Mouse (Mus musculus) thymus, adult 2 months (tissue): ENCODE data around the gene Cerk.

Experiments
- CTCF ChIP-seq: fragments of 200-500 bp; IDR thresholded peaks from 2 replicates; pipeline ENCODE4 v1.5.1; 2012; ENCODE audit warnings: mild to moderate bottlenecking, control low read depth, low read length, moderate library complexity, borderline replicate concordance; ENCODE audit not compliant: control insufficient read depth, poor library complexity, insufficient read depth; ENCODE audit errors: extremely low read depth
- POLR2A ChIP-seq: fragments of 200-500 bp; IDR thresholded peaks from 2 replicates; pipeline ENCODE4 v1.6.1; 2012; ENCODE audit warnings: mild to moderate bottlenecking, low read length, control low read depth, moderate library complexity; ENCODE audit not compliant: control insufficient read depth, poor library complexity, insufficient read depth; ENCODE audit errors: extremely low read depth

GRCm38 (mm10) chr15:86185689-86186569 is at the start of gene Cerk:
- TF ChIP-seq POLR2A, result peak; percentile 24; the same call in 1 of the 2 replicates
- TF ChIP-seq CTCF, result peak; percentile 38; the same call in 1 of the 2 replicates
